Mouse (Mus musculus) neural tube, embryonic 11.5 days (tissue): ENCODE data around the gene Gtpbp3. TPM values are rescaled to one million over a fixed set of nuclear protein-coding genes. Genes with fewer than 3 reads are reported as not detected.
"Not testable (repeated sequence)": the region's sequence is repeated elsewhere in the genome, so short reads cannot be mapped to it uniquely, and the experiment has no call there.

ENCODE experiments used
- ATAC-seq: fragments of 200-750 bp; cut with Nextera tagmentation; 2 replicates; pipeline ENCODE4 v1.8.0; 2017; ENCODE audit warnings: moderate number of reproducible peaks, mild to moderate bottlenecking, moderate TSS enrichment, moderate library complexity; ENCODE audit not compliant: insufficient read depth, low FRiP score, low TSS enrichment
- DNase-seq: peaks from one replicate; pipeline ENCODE4 v3.0.0-alpha.2; 2015; ENCODE audit warnings: low spot score
- H3K27ac ChIP-seq: fragments of 300-500 bp; sonication (generic); 2 replicates; pipeline ENCODE4 v1.5.1; 2014; ENCODE audit warnings: low read depth, mild to moderate bottlenecking, low read length
- H3K27me3 ChIP-seq: fragments of 300-500 bp; sonication (generic); 2 replicates; pipeline ENCODE4 v1.6.1; 2014; ENCODE audit warnings: mild to moderate bottlenecking, low read length, mixed read lengths; ENCODE audit not compliant: control insufficient read depth, insufficient read depth
- H3K36me3 ChIP-seq: fragments of 300-500 bp; sonication (generic); 2 replicates; pipeline ENCODE4 v1.6.1; 2014; ENCODE audit warnings: mild to moderate bottlenecking, low read length, moderate library complexity, mixed read lengths; ENCODE audit not compliant: control insufficient read depth, insufficient read depth
- H3K4me1 ChIP-seq: fragments of 300-500 bp; sonication (generic); 2 replicates; pipeline ENCODE4 v1.6.1; 2014; ENCODE audit warnings: low read length, mixed read lengths; ENCODE audit not compliant: control insufficient read depth, insufficient read depth
- H3K4me2 ChIP-seq: fragments of 300-500 bp; sonication (generic); 2 replicates; pipeline ENCODE4 v1.6.1; 2014; ENCODE audit warnings: low read depth, mild to moderate bottlenecking, moderate library complexity
- H3K4me3 ChIP-seq: fragments of 300-500 bp; sonication (generic); 2 replicates; pipeline ENCODE4 v1.5.1; 2014; ENCODE audit warnings: low read depth, low read length
- H3K9ac ChIP-seq: fragments of 300-500 bp; sonication (generic); 2 replicates; pipeline ENCODE4 v1.6.1; 2014; ENCODE audit warnings: mild to moderate bottlenecking, low read length
- H3K9me3 ChIP-seq: fragments of 300-500 bp; sonication (generic); 2 replicates; pipeline ENCODE4 v1.6.1; 2016; ENCODE audit warnings: low read length; ENCODE audit not compliant: control insufficient read depth
- WGBS: fragments of 180-500 bp; shearing (Covaris S2); extraction: QIAGEN DNeasy Blood & Tissue Kit; methylation state at CpG from one replicate; pipeline ENCODE4 v1.1.7; 2014; 5-methylcytosine and 5-hydroxymethylcytosine counted together
- polyA plus RNA-seq: library from polyadenylated mRNA; unstranded; fragments of >200 nt; fragmentation: Nextera tagmentation; extraction: Ambion mirVana; gene quantifications from 2 replicates; pipeline ENCODE4 v1.2.1, GENCODE M21; 2014

Gtpbp3 gene
- polyA plus RNA-seq, 1 experiment from 2014 or later = 6.0 TPM

GRCm38 (mm10) chr8:71530735-71531467, 43.0 kb downstream of the Gtpbp3 start:
- not testable (repeated sequence) for H3K9me3 ChIP-seq, H3K27ac ChIP-seq, H3K4me1 ChIP-seq, H3K36me3 ChIP-seq, H3K4me3 ChIP-seq, H3K9ac ChIP-seq, DNase-seq, ATAC-seq, H3K4me2 ChIP-seq
- WGBS = 69% methylated on average over 5 of the region's 12 CpGs
- peaks cover 13% of the 10 kb centered on the region for H3K27me3 ChIP-seq

DNA sequence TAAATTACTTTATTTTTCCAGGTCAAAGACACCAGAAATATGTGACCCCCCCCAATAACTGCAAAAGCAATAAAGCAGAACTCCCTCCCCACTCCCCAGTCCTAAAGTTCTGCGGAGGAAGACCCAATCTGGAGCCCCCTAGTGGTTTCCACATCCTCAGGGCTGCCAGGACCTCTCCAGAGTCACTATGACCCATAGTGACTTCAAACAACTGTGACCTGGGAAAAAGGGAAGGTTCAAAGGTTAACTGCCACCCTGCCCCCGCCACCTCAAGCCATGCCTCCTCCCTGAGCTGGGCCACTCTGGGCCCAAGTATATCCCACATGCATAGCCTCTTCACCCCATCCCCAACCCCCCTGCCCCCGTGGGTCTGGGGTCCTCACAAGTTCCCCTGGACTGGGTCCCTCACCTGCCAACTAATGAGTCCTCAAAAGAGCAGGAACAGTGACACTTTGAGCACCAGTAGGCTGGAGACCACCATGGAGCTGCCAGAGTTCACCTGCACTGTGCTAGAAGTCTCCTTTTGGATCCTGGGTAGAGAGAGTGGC, 46.4 kb downstream of the Gtpbp3 start:
- DNase-seq (no peak), ATAC-seq (no peak)
- no peaks in the 10 kb centered on the region for H3K4me1 ChIP-seq
- H3K4me2 ChIP-seq = no peak overlapping the region
- WGBS = 32% methylated on average over 3 of the region's 3 CpGs
- no peaks in the 10 kb centered on the region for H3K9me3 ChIP-seq
- no peak overlapping the region for H3K9ac ChIP-seq
- no peaks in the 10 kb centered on the region for H3K36me3 ChIP-seq
- H3K27me3 ChIP-seq = peaks cover 6% of the 10 kb centered on the region; the same call in 1 of the 2 replicates
- H3K4me3 ChIP-seq = no peak overlapping the region
- no peak overlapping the region for H3K27ac ChIP-seq

- Histone ChIP-seq H3K27me3 (peaks cover 6% of the 10 kb centered on the region; the same call in 1 of the 2 replicates), H3K4me3 (no peak overlapping the region), H3K27ac (no peak overlapping the region), H3K4me1 (no peaks in the 10 kb centered on the region), H3K9ac (no peak overlapping the region), H3K4me2 (no peak overlapping the region), H3K9me3 (no peaks in the 10 kb centered on the region), H3K36me3 (no peaks in the 10 kb centered on the region)
- ATAC-seq (no peak), DNase-seq (no peak)
- WGBS = 64% methylated on average over 5 of the region's 5 CpGs
Measured at GRCm38 (mm10) chr8:71535663-71536062, 47.8 kb downstream of the Gtpbp3 start.

GRCm38 (mm10) chr8:71537028-71537867, 49.3 kb downstream of the Gtpbp3 start, which contains the start of gene Bst2:
Gene Bst2 (minus strand): TSS chr8:71537456.
- H3K4me1 ChIP-seq = no peaks in the 10 kb centered on the region
- no peaks in the 10 kb centered on the region for H3K36me3 ChIP-seq
- WGBS = 3% methylated on average over 37 of the region's 37 CpGs
- DNase-seq = peak; percentile 74
- H3K4me2 ChIP-seq = peak within 1 kb of the TSS; percentile 45
- H3K27ac ChIP-seq = no peak within 1 kb of the TSS
- peaks cover 6% of the 10 kb centered on the region; the same call in 1 of the 2 replicates for H3K27me3 ChIP-seq
- H3K4me3 ChIP-seq = peak within 1 kb of the TSS; percentile 29
- H3K9ac ChIP-seq = peak within 1 kb of the TSS; percentile 31; the same call in 1 of the 2 replicates
- peak; percentile 39; the same call in 1 of the 2 replicates for ATAC-seq
- H3K9me3 ChIP-seq = no peaks in the 10 kb centered on the region

GRCm38 (mm10) chr8:71542632-71543343, 54.9 kb downstream of the Gtpbp3 start, which contains the start of gene Mvb12a:
Gene Mvb12a (plus strand): TSS chr8:71542922.
- Histone ChIP-seq H3K4me1 (peaks cover 5% of the 10 kb centered on the region; the same call in 1 of the 2 replicates), H3K9me3 (no peaks in the 10 kb centered on the region), H3K27ac (no peak within 1 kb of the TSS), H3K27me3 (no peaks in the 10 kb centered on the region; the same call in 1 of the 2 replicates), H3K4me2 (peak within 1 kb of the TSS; percentile 81), H3K36me3 (peaks cover 3% of the 10 kb centered on the region; the same call in 1 of the 2 replicates), H3K9ac (peak within 1 kb of the TSS; percentile 69), H3K4me3 (peak within 1 kb of the TSS; percentile 78)
- under 1% methylated on average over 51 of the region's 55 CpGs for WGBS
- ATAC-seq = peak; percentile 91
- peak; percentile 95 for DNase-seq

GRCm38 (mm10) chr8:71543755-71544154, 55.9 kb downstream of the Gtpbp3 start:
- peaks cover 5% of the 10 kb centered on the region for H3K36me3 ChIP-seq
- no peaks in the 10 kb centered on the region for H3K27me3 ChIP-seq
- no peaks in the 10 kb centered on the region for H3K9me3 ChIP-seq
- peaks cover 5% of the 10 kb centered on the region; the same call in 1 of the 2 replicates for H3K4me1 ChIP-seq
- no peak overlapping the region for H3K4me3 ChIP-seq
- 92% methylated on average over 9 of the region's 9 CpGs for WGBS
- no peak overlapping the region for H3K27ac ChIP-seq
- H3K9ac ChIP-seq = no peak overlapping the region
- H3K4me2 ChIP-seq = peak overlapping the region; percentile 81
- peak; percentile 1; the same call in 1 of the 2 replicates for ATAC-seq
- no peak for DNase-seq

GRCm38 (mm10) chr8:71545053-71545452, 57.1 kb downstream of the Gtpbp3 start:
- 93% methylated on average over 11 of the region's 11 CpGs for WGBS
- DNase-seq (no peak), ATAC-seq (no peak)
- Histone ChIP-seq H3K9ac (no peak overlapping the region), H3K4me3 (no peak overlapping the region), H3K27ac (no peak overlapping the region), H3K4me1 (peaks cover 5% of the 10 kb centered on the region; the same call in 1 of the 2 replicates), H3K9me3 (no peaks in the 10 kb centered on the region), H3K27me3 (no peaks in the 10 kb centered on the region), H3K4me2 (no peak overlapping the region), H3K36me3 (peaks cover 5% of the 10 kb centered on the region)

DNA sequence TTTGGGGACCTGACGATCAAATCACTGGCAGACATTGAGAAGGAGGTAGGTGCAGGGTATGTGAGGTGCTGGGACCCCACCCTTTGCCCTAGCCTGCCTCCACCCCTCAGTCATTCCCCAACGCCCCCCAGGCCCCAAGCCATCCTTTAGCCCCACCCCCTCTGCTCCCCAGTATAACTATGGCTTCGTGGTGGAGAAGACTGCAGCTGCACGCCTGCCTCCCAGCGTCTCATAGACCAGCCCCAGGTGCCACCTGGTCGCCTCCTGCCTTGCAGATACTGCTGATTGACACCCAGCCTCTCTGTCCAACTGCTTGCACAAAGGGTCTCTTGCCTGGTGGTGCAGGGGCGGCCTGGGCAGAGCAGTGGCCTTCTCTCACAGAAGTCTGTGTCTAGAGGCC, 59.7 kb downstream of the Gtpbp3 start:
- Histone ChIP-seq H3K4me1 (peaks cover 5% of the 10 kb centered on the region; the same call in 1 of the 2 replicates), H3K9me3 (no peaks in the 10 kb centered on the region), H3K9ac (no peak overlapping the region), H3K27me3 (no peaks in the 10 kb centered on the region), H3K27ac (no peak overlapping the region), H3K36me3 (peaks cover 5% of the 10 kb centered on the region), H3K4me2 (no peak overlapping the region), H3K4me3 (no peak overlapping the region)
- DNase-seq (no peak), ATAC-seq (no peak)
- WGBS = 88% methylated on average over 7 of the region's 7 CpGs
